Mouse (Mus musculus): ENCODE measurements around the gene Nr1i3. TPM values are rescaled to one million over a fixed set of nuclear protein-coding genes. Genes with fewer than 3 reads are reported as not detected.

Nr1i3 gene
- total RNA-seq (2021) = not detected
- long read RNA-seq, experiment 1 = 0 reads
- long read RNA-seq, experiment 2 = 0 reads

GRCm38 (mm10) chr1:171213801-171214496 is at the start of gene Nr1i3:
TSS of gene Nr1i3 (plus strand) at chr1:171213970.
- intact Hi-C loops (cut with DNase I) = no loop called here
- DNase-seq (ENCODE audit: low spot score in 2 of 2) = no peak

- peak in 1 of 2 experiments; percentile 19 for DNase-seq (ENCODE audit: low spot score in 2 of 2)
- intact Hi-C loops (cut with DNase I) = loop anchor here (5.0 kb wide), 1 partner anchor 58 kb away; the partner anchor contains the start of gene Tomm40l
These were observed 49.5 kb upstream of the Nr1i3 start for GRCm38 (mm10) chr1:171164258-171164657.

- DNase-seq (ENCODE audit: low spot score in 2 of 2) = no peak
- intact Hi-C loops (cut with DNase I) = no loop called here
These were observed 48.0 kb upstream of the Nr1i3 start for GRCm38 (mm10) chr1:171165629-171166345.

- DNase-seq (ENCODE audit: low spot score in 2 of 2) = no peak
- intact Hi-C loops (cut with DNase I) = no loop called here
These were observed 44.9 kb upstream of the Nr1i3 start for GRCm38 (mm10) chr1:171168906-171169305.

GRCm38 (mm10) chr1:171169913-171170312 is 43.9 kb upstream of the Nr1i3 start:
- DNase-seq (ENCODE audit: low spot score in 2 of 2) = no peak
- intact Hi-C loops (cut with DNase I) = no loop called here

- no peak for DNase-seq (ENCODE audit: low spot score in 2 of 2)
- intact Hi-C loops (cut with DNase I) = no loop called here
These were observed 42.6 kb upstream of the Nr1i3 start for GRCm38 (mm10) chr1:171171138-171171537.

GRCm38 (mm10) chr1:171172779-171173178 is 41.0 kb upstream of the Nr1i3 start:
- DNase-seq (ENCODE audit: low spot score in 2 of 2) = no peak
- intact Hi-C loops (cut with DNase I) = no loop called here

- intact Hi-C loops (cut with DNase I) = no loop called here
- no peak for DNase-seq (ENCODE audit: low spot score in 2 of 2)
These were observed 34.1 kb upstream of the Nr1i3 start for GRCm38 (mm10) chr1:171179487-171180171.

- DNase-seq (ENCODE audit: low spot score in 2 of 2) = no peak
- intact Hi-C loops (cut with DNase I) = no loop called here
These were observed 30.7 kb upstream of the Nr1i3 start for GRCm38 (mm10) chr1:171183025-171183424.

GRCm38 (mm10) chr1:171183620-171184019 is 30.1 kb upstream of the Nr1i3 start:
- peak in 1 of 2 experiments; percentile 40 for DNase-seq (ENCODE audit: low spot score in 2 of 2)
- intact Hi-C loops (cut with DNase I) = no loop called here

- no peak for DNase-seq (ENCODE audit: low spot score in 2 of 2)
- intact Hi-C loops (cut with DNase I) = no loop called here
These were observed 29.5 kb upstream of the Nr1i3 start for GRCm38 (mm10) chr1:171184314-171184713.

- intact Hi-C loops (cut with DNase I) = no loop called here
- DNase-seq (ENCODE audit: low spot score in 2 of 2) = no peak
These were observed 28.1 kb upstream of the Nr1i3 start for GRCm38 (mm10) chr1:171185655-171186054.

- no peak for DNase-seq (ENCODE audit: low spot score in 2 of 2)
- intact Hi-C loops (cut with DNase I) = no loop called here
These were observed 25.7 kb upstream of the Nr1i3 start for GRCm38 (mm10) chr1:171187851-171188700.

- intact Hi-C loops (cut with DNase I) = no loop called here
These were observed 24.7 kb upstream of the Nr1i3 start for GRCm38 (mm10) chr1:171189046-171189445.

GRCm38 (mm10) chr1:171189476-171190114 is 24.2 kb upstream of the Nr1i3 start:
- intact Hi-C loops (cut with DNase I) = no loop called here
- DNase-seq (ENCODE audit: low spot score in 2 of 2) = no peak

More at GRCm38 (mm10) chr1:171189046-171189445, 24.7 kb upstream of the Nr1i3 start:
- DNase-seq (ENCODE audit: low spot score in 2 of 2) = no peak

- intact Hi-C loops (cut with DNase I) = no loop called here
- no peak for DNase-seq (ENCODE audit: low spot score in 2 of 2)
These were observed 22.9 kb upstream of the Nr1i3 start for GRCm38 (mm10) chr1:171190832-171191231.

GRCm38 (mm10) chr1:171192283-171192682 is 21.5 kb upstream of the Nr1i3 start:
- DNase-seq (ENCODE audit: low spot score in 2 of 2) = no peak
- intact Hi-C loops (cut with DNase I) = no loop called here

GRCm38 (mm10) chr1:171193093-171193840 is 20.5 kb upstream of the Nr1i3 start:
- no peak for DNase-seq (ENCODE audit: low spot score in 2 of 2)
- intact Hi-C loops (cut with DNase I) = no loop called here

All from left cerebral cortex, postnatal 14 days (tissue).